Mouse (Mus musculus) small intestine, adult 2 months (tissue): Measurements from ENCODE around the gene Asb13.

ENCODE experiments used
- CTCF ChIP-seq: fragments of 200-500 bp; IDR thresholded peaks from 2 replicates; pipeline ENCODE4 v1.5.1; 2012; ENCODE audit warnings: low read depth, mild to moderate bottlenecking, control low read depth, inconsistent platforms, low read length, moderate library complexity, mixed read lengths; ENCODE audit not compliant: insufficient replicate concordance, insufficient read length; ENCODE audit errors: extremely low read depth
- POLR2A ChIP-seq: fragments of 200-500 bp; IDR thresholded peaks from 2 replicates; pipeline ENCODE4 v1.6.1; 2012; ENCODE audit warnings: low read depth, mild to moderate bottlenecking, control low read depth, inconsistent platforms, low read length, moderate library complexity

- TF ChIP-seq CTCF (no peak), POLR2A (no peak)
These were observed 25.6 kb downstream of the Asb13 start for GRCm38 (mm10) chr13:3659163-3660160.
